Mouse (Mus musculus) midbrain, embryonic 15.5 days (tissue): Measurements from ENCODE around the gene Ntrk2. TPM values are rescaled to one million over a fixed set of nuclear protein-coding genes. Genes with fewer than 3 reads are reported as not detected.

Experiments
- ATAC-seq: fragments of 200-750 bp; cut with Nextera tagmentation; replicated peaks from 2 replicates; pipeline ENCODE4 v1.8.0; 2017; ENCODE audit warnings: moderate TSS enrichment
- H3K27ac ChIP-seq: fragments of 300-500 bp; sonication (generic); 2 replicates; pipeline ENCODE4 v1.5.1; 2015; ENCODE audit warnings: mild to moderate bottlenecking, inconsistent platforms
- H3K27me3 ChIP-seq: fragments of 300-500 bp; sonication (generic); replicated peaks from 2 replicates; pipeline ENCODE4 v1.6.1; 2015; ENCODE audit warnings: inconsistent platforms
- H3K36me3 ChIP-seq: fragments of 300-500 bp; sonication (generic); replicated peaks from 2 replicates; pipeline ENCODE4 v1.6.1; 2015; ENCODE audit warnings: inconsistent platforms
- H3K4me1 ChIP-seq: fragments of 300-500 bp; sonication (generic); 2 replicates; pipeline ENCODE4 v1.6.1; 2015; ENCODE audit warnings: inconsistent platforms
- H3K4me2 ChIP-seq: fragments of 300-500 bp; sonication (generic); 2 replicates; pipeline ENCODE4 v1.6.1; 2015; ENCODE audit warnings: inconsistent platforms, mild to moderate bottlenecking, moderate library complexity
- H3K4me3 ChIP-seq: fragments of 300-500 bp; sonication (generic); 2 replicates; pipeline ENCODE4 v1.5.1; 2015; ENCODE audit warnings: mild to moderate bottlenecking, inconsistent platforms
- H3K9ac ChIP-seq: fragments of 300-500 bp; sonication (generic); 2 replicates; pipeline ENCODE4 v1.6.1; 2015; ENCODE audit warnings: mild to moderate bottlenecking, inconsistent platforms
- H3K9me3 ChIP-seq: fragments of 300-500 bp; sonication (generic); 2 replicates; pipeline ENCODE4 v1.6.1; 2016; ENCODE audit warnings: inconsistent platforms
- WGBS: fragments of 180-500 bp; shearing (Covaris S2); methylation state at CpG from one replicate; pipeline ENCODE4 v1.1.7; 2015; ENCODE audit warnings: mixed read lengths; 5-methylcytosine and 5-hydroxymethylcytosine counted together
- polyA plus RNA-seq: library from polyadenylated mRNA; unstranded; fragments of >200 nt; fragmentation: Nextera tagmentation; extraction: Ambion mirVana; gene quantifications from 2 replicates; pipeline ENCODE4 v1.2.1, GENCODE M21; 2015

The Ntrk2 gene
- polyA plus RNA-seq, 1 experiment from 2014 or later, result 121 TPM

GRCm38 (mm10) chr13:58958171-58958904 is 152.0 kb downstream of the Ntrk2 start:
- Histone ChIP-seq H3K4me2 (no peak overlapping the region), H3K9ac (no peak overlapping the region), H3K27me3 (no peaks in the 10 kb centered on the region), H3K36me3 (no peaks in the 10 kb centered on the region), H3K4me3 (no peak overlapping the region), H3K4me1 (peaks cover 15% of the 10 kb centered on the region), H3K9me3 (no peaks in the 10 kb centered on the region), H3K27ac (no peak overlapping the region)
- WGBS, result 76% methylated on average over 11 of the region's 11 CpGs
- ATAC-seq, result no peak

GRCm38 (mm10) chr13:58960321-58960720 is 154.0 kb downstream of the Ntrk2 start:
- H3K9me3 ChIP-seq, result no peaks in the 10 kb centered on the region
- H3K4me1 ChIP-seq, result peaks cover 29% of the 10 kb centered on the region
- H3K9ac ChIP-seq, result no peak overlapping the region
- H3K36me3 ChIP-seq, result no peaks in the 10 kb centered on the region
- no peaks in the 10 kb centered on the region for H3K27me3 ChIP-seq
- WGBS, result 90% methylated on average over 6 of the region's 6 CpGs
- no peak overlapping the region for H3K4me2 ChIP-seq
- H3K27ac ChIP-seq, result no peak overlapping the region
- H3K4me3 ChIP-seq, result no peak overlapping the region
- ATAC-seq, result no peak

- no peaks in the 10 kb centered on the region for H3K36me3 ChIP-seq
- H3K4me1 ChIP-seq, result peaks cover 30% of the 10 kb centered on the region
- H3K9me3 ChIP-seq, result no peaks in the 10 kb centered on the region
- H3K27me3 ChIP-seq, result no peaks in the 10 kb centered on the region
- 0 out of 2 replicates have a peak overlapping the region, but pooled peaks have one; percentile 4 for H3K4me2 ChIP-seq
- H3K4me3 ChIP-seq, result no peak overlapping the region
- ATAC-seq, result peak; percentile 69
- H3K27ac ChIP-seq, result peak overlapping the region; percentile 80
- no peak overlapping the region for H3K9ac ChIP-seq
- WGBS, result 29% methylated on average over 12 of the region's 12 CpGs
These were observed 158.5 kb downstream of the Ntrk2 start for GRCm38 (mm10) chr13:58964701-58965359.

DNA sequence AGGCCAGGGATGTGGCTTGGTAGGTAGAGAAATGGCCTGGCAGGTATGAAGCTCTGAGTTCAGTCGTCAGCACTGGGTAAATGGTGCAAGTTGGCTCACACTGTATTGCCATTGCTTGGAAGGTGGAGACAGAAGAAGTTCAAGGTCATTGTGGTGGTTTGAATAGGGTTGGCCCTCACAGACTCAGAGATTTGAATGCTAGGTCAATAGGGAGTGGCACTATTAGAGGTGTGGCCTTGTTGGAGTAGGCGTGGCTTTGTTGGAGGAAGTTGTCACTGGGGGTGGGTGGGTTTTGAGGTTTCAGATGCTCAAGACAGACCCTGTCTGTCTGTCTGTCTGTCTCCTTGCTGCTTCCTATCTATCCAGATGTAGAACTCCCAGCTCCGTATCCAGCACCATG is 159.5 kb downstream of the Ntrk2 start:
- Histone ChIP-seq H3K4me2 (no peak overlapping the region), H3K36me3 (no peaks in the 10 kb centered on the region), H3K9me3 (no peaks in the 10 kb centered on the region), H3K4me3 (no peak overlapping the region), H3K27ac (peak overlapping the region; percentile 80), H3K9ac (no peak overlapping the region), H3K4me1 (peaks cover 30% of the 10 kb centered on the region), H3K27me3 (no peaks in the 10 kb centered on the region)
- WGBS, result 91% methylated on average over 3 of the region's 3 CpGs
- no peak for ATAC-seq

DNA sequence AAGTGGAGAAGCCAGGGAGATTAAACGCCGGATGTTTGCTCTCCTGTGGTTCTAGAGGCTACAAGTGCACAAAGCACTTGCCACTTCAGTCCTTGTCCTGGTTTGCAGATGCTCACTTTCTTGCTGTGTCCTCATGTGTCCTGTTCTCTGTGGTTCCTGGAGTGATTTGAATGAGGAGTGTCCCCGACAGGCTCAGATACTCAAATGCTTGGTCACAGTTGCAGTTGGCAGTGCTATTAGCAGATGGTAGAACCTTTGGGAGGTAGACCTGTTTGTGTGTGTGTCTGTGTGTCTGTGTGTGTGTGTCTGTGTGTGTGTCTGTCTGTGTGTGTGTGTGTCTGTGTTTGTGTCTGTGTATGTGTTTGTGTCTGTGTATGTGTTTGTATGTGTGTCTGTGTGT is 160.1 kb downstream of the Ntrk2 start:
- ATAC-seq, result no peak
- no peak overlapping the region for H3K9ac ChIP-seq
- no peak overlapping the region for H3K27ac ChIP-seq
- H3K4me3 ChIP-seq, result no peak overlapping the region
- H3K4me2 ChIP-seq, result no peak overlapping the region
- no peaks in the 10 kb centered on the region for H3K9me3 ChIP-seq
- H3K27me3 ChIP-seq, result no peaks in the 10 kb centered on the region
- no peaks in the 10 kb centered on the region for H3K36me3 ChIP-seq
- 63% methylated on average over 3 of the region's 3 CpGs for WGBS
- H3K4me1 ChIP-seq, result peaks cover 35% of the 10 kb centered on the region

- no peaks in the 10 kb centered on the region for H3K27me3 ChIP-seq
- H3K27ac ChIP-seq, result no peak overlapping the region
- peaks cover 38% of the 10 kb centered on the region for H3K4me1 ChIP-seq
- no peak for ATAC-seq
- H3K9me3 ChIP-seq, result no peaks in the 10 kb centered on the region
- no peak overlapping the region for H3K9ac ChIP-seq
- H3K4me2 ChIP-seq, result no peak overlapping the region
- 60% methylated on average over 5 of the region's 5 CpGs for WGBS
- no peaks in the 10 kb centered on the region for H3K36me3 ChIP-seq
- no peak overlapping the region for H3K4me3 ChIP-seq
These were observed 161.8 kb downstream of the Ntrk2 start for GRCm38 (mm10) chr13:58968168-58968567.

DNA sequence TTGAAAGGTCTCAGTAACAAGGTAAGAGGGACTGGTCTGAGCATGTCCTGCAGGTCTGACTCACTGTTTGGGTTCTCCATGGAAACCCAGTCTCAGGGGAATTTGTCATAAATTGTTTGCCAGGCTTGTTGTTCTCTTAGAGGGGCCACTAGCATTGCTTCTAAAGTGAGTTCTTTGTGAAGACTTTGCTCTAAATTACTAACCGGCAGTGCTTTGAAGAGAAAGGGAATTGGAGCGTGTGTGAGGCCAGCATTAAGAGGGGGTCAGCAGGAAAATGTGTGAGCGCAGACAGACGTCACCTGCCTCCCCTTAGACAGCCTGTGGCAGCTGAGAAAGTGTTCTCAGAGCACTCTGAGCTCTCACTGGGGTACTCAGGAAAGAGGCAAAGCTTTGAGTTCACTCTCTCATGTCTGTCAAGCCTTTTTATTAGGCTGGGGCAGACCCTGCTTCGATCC is 165.1 kb downstream of the Ntrk2 start:
- Histone ChIP-seq H3K9ac (no peak overlapping the region), H3K36me3 (no peaks in the 10 kb centered on the region), H3K4me1 (peaks cover 13% of the 10 kb centered on the region; the same call in 1 of the 2 replicates), H3K27me3 (no peaks in the 10 kb centered on the region), H3K27ac (0 out of 2 replicates have a peak overlapping the region, but pooled peaks have one; percentile 14), H3K9me3 (no peaks in the 10 kb centered on the region), H3K4me2 (no peak overlapping the region), H3K4me3 (no peak overlapping the region)
- no peak for ATAC-seq
- 18% methylated on average over 5 of the region's 5 CpGs for WGBS

GRCm38 (mm10) chr13:58972511-58972910 is 166.1 kb downstream of the Ntrk2 start:
- H3K4me1 ChIP-seq, result peaks cover 13% of the 10 kb centered on the region; the same call in 1 of the 2 replicates
- H3K27me3 ChIP-seq, result no peaks in the 10 kb centered on the region
- H3K27ac ChIP-seq, result no peak overlapping the region
- no peaks in the 10 kb centered on the region for H3K36me3 ChIP-seq
- H3K9ac ChIP-seq, result no peak overlapping the region
- no peak overlapping the region for H3K4me3 ChIP-seq
- no peak for ATAC-seq
- no peaks in the 10 kb centered on the region for H3K9me3 ChIP-seq
- H3K4me2 ChIP-seq, result no peak overlapping the region
- 64% methylated on average over 5 of the region's 5 CpGs for WGBS

DNA sequence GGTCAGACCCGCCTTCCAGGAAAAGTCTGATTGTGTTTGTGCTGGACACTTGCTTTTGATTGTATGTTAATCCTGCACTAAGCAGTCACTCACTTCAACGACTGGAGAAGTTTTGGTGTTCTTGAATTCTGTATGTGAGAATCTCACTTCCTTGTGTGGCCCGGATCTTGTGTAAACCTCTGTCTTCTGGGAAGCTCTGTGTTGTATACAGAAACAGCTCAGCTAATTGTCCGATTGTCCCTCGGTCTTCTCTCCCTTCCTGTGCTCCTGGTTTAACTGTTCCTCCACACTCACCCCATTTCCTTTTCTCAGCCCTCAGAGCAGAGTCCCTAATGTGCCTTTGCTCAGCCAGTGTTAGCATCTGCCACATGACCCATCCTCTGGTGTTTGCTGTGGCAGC is 190.1 kb downstream of the Ntrk2 start:
- H3K4me3 ChIP-seq, result no peak overlapping the region
- WGBS, result 72% methylated on average over 5 of the region's 5 CpGs
- no peak for ATAC-seq
- no peaks in the 10 kb centered on the region for H3K9me3 ChIP-seq
- H3K27ac ChIP-seq, result no peak overlapping the region
- no peaks in the 10 kb centered on the region for H3K36me3 ChIP-seq
- no peak overlapping the region for H3K9ac ChIP-seq
- H3K4me2 ChIP-seq, result no peak overlapping the region
- no peaks in the 10 kb centered on the region for H3K27me3 ChIP-seq
- H3K4me1 ChIP-seq, result peaks cover 6% of the 10 kb centered on the region; the same call in 1 of the 2 replicates

- Histone ChIP-seq H3K27me3 (no peaks in the 10 kb centered on the region), H3K4me3 (no peak overlapping the region), H3K4me1 (peaks cover 10% of the 10 kb centered on the region; the same call in 1 of the 2 replicates), H3K9ac (no peak overlapping the region), H3K27ac (no peak overlapping the region), H3K36me3 (no peaks in the 10 kb centered on the region), H3K4me2 (no peak overlapping the region), H3K9me3 (no peaks in the 10 kb centered on the region)
- 92% methylated on average over 2 of the region's 2 CpGs for WGBS
- ATAC-seq, result no peak
These were observed 191.4 kb downstream of the Ntrk2 start for GRCm38 (mm10) chr13:58997763-58998162.

GRCm38 (mm10) chr13:58999373-59000053 is 193.1 kb downstream of the Ntrk2 start:
- no peak for ATAC-seq
- Histone ChIP-seq H3K36me3 (no peaks in the 10 kb centered on the region), H3K9ac (no peak overlapping the region), H3K27me3 (no peaks in the 10 kb centered on the region), H3K4me1 (peaks cover 25% of the 10 kb centered on the region), H3K4me2 (0 out of 2 replicates have a peak overlapping the region, but pooled peaks have one; percentile 7), H3K9me3 (no peaks in the 10 kb centered on the region), H3K4me3 (no peak overlapping the region), H3K27ac (0 out of 2 replicates have a peak overlapping the region, but pooled peaks have one; percentile 25)
- WGBS, result 59% methylated on average over 11 of the region's 11 CpGs
